Mouse (Mus musculus) layer of hippocampus, postnatal 25 days (tissue): Measurements from ENCODE around the gene Mvp. TPM values are rescaled to one million over a fixed set of nuclear protein-coding genes. Genes with fewer than 3 reads are reported as not detected.

Experiments
- DNase-seq, 2 experiments: peaks; one replicate each; pipeline ENCODE4 v3.0.0; 2022; ENCODE audit warnings: mixed read lengths in 2 of 2, low spot score in 1 of 2; ENCODE audit errors: extremely low spot score in 1 of 2
- total RNA-seq, 2 experiments: library from RNA; stranded (reverse); gene quantifications; 2 replicates each; pipeline ENCODE4 v1.2.3; 2021

Mvp gene
- total RNA-seq, 2 experiments from 2014 or later = 7.0 to 7.4 TPM

GRCm38 (mm10) chr7:127020031-127020430 is 5.6 kb upstream of the Mvp start:
- DNase-seq = no peak

- DNase-seq = no peak
Measured at GRCm38 (mm10) chr7:127019306-127019960, 5.0 kb upstream of the Mvp start.

- no peak for DNase-seq
Measured at GRCm38 (mm10) chr7:127018416-127019305, 4.2 kb upstream of the Mvp start.

- DNase-seq = no peak
Measured at GRCm38 (mm10) chr7:127017950-127018345, 3.5 kb upstream of the Mvp start.

GRCm38 (mm10) chr7:127016971-127017949 is 2.8 kb upstream of the Mvp start, which contains the start of gene Pagr1a:
TSS of gene Pagr1a (minus strand) at chr7:127017352.
- DNase-seq = peak; percentile 95 to 96

GRCm38 (mm10) chr7:127016486-127016938 is 2.1 kb upstream of the Mvp start:
- DNase-seq = peak in 1 of 2 experiments; percentile 54

- DNase-seq = no peak
Measured at GRCm38 (mm10) chr7:127016481-127016485, 1.9 kb upstream of the Mvp start, which contains the start of gene Pagr1b. TSS of gene Pagr1b (minus strand) at chr7:127016484.

- no peak for DNase-seq
Measured at GRCm38 (mm10) chr7:127016081-127016480, 1.7 kb upstream of the Mvp start.

- DNase-seq = no peak
Measured at GRCm38 (mm10) chr7:127014993-127015392, 572 bp upstream of the Mvp start.

- no peak for DNase-seq
Measured at GRCm38 (mm10) chr7:127013385-127013784, 1.0 kb downstream of the Mvp start.

- no peak for DNase-seq
Measured at GRCm38 (mm10) chr7:127012845-127013244, 1.6 kb downstream of the Mvp start.

GRCm38 (mm10) chr7:127012374-127012773 is 2.0 kb downstream of the Mvp start:
- no peak for DNase-seq

- no peak for DNase-seq
Measured at GRCm38 (mm10) chr7:127011717-127012116, 2.7 kb downstream of the Mvp start.

GRCm38 (mm10) chr7:127011051-127011450 is 3.4 kb downstream of the Mvp start:
- no peak for DNase-seq

- DNase-seq = no peak
Measured at GRCm38 (mm10) chr7:127009307-127010085, 4.9 kb downstream of the Mvp start.

- DNase-seq = peak; percentile 64 to 67
Measured at GRCm38 (mm10) chr7:127008239-127009019, 6.0 kb downstream of the Mvp start.

- no peak for DNase-seq
Measured at GRCm38 (mm10) chr7:127007313-127008024, 7.0 kb downstream of the Mvp start.

GRCm38 (mm10) chr7:127004122-127004875 is 10.1 kb downstream of the Mvp start:
- DNase-seq = no peak
